Mouse (Mus musculus): ENCODE results near the gene Zcchc18.

DNA sequence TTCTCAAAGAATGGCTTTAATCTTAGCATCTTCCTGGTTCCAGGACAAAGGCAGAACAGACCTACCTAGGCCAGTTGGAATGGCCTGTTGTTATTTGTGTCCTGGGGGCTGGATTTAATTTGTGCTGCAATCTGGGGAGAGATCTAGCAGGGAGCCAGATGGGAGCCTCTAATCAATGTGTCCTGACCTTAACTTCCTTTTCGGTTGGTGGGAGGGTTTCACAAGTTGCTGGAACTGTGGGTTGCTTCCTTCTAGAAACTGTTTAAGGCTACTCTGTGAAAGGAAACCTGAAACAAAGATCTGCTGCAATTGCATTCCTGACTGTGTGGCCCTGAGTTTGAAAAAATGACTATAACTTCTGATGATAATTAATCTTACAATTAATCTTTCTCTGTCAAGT, 24.7 kb downstream of the Zcchc18 start:
- TF ChIP-seq CTCF (IDR thresholded peaks at IDR 0.05; ENCODE audit: extremely low read depth, insufficient read length, insufficient replicate concordance, low read depth, low read length) (no peak), POLR2A (IDR thresholded peaks at IDR 0.05; ENCODE audit: low read depth, low read length) (no peak)

Measured in small intestine, adult 2 months (tissue).